Mouse (Mus musculus) forebrain, embryonic 12.5 days (tissue): ENCODE results near the gene Lpar1. TPM values are rescaled to one million over a fixed set of nuclear protein-coding genes. Genes with fewer than 3 reads are reported as not detected.

Experiments
- ATAC-seq: fragments of 200-750 bp; cut with Nextera tagmentation; 2 replicates; pipeline ENCODE4 v1.8.0; 2017; ENCODE audit warnings: moderate TSS enrichment; ENCODE audit not compliant: low FRiP score
- H3K27ac ChIP-seq: fragments of 300-500 bp; sonication (generic); 2 replicates; pipeline ENCODE4 v1.5.1; 2016; ENCODE audit warnings: mild to moderate bottlenecking
- H3K27me3 ChIP-seq: fragments of 300-500 bp; sonication (generic); 2 replicates; pipeline ENCODE4 v1.6.1; 2016; ENCODE audit warnings: mild to moderate bottlenecking
- H3K36me3 ChIP-seq: fragments of 300-500 bp; sonication (generic); replicated peaks from 2 replicates; pipeline ENCODE4 v1.6.1; 2016; ENCODE audit warnings: mild to moderate bottlenecking
- H3K4me1 ChIP-seq: fragments of 300-500 bp; sonication (generic); 2 replicates; pipeline ENCODE4 v1.6.1; 2016
- H3K4me2 ChIP-seq: fragments of 300-500 bp; sonication (generic); 2 replicates; pipeline ENCODE4 v1.6.1; 2016; ENCODE audit warnings: mild to moderate bottlenecking, moderate library complexity
- H3K4me3 ChIP-seq: fragments of 300-500 bp; sonication (generic); replicated peaks from 2 replicates; pipeline ENCODE4 v1.5.1; 2016; ENCODE audit warnings: mild to moderate bottlenecking
- H3K9ac ChIP-seq: fragments of 300-500 bp; sonication (generic); 2 replicates; pipeline ENCODE4 v1.6.1; 2016; ENCODE audit warnings: mild to moderate bottlenecking
- H3K9me3 ChIP-seq: fragments of 300-500 bp; sonication (generic); 2 replicates; pipeline ENCODE4 v1.6.1; 2016
- WGBS: fragments of 180-500 bp; shearing (Covaris S2); methylation state at CpG from one replicate; pipeline ENCODE4 v1.1.7; 2016; 5-methylcytosine and 5-hydroxymethylcytosine counted together
- microRNA-seq: library from miRNA; unstranded; fragments of <30 nt; microRNA quantifications from one replicate; pipeline ENCODE4, GENCODE M21; 2017
- polyA plus RNA-seq: library from polyadenylated mRNA; unstranded; fragments of >200 nt; fragmentation: Nextera tagmentation; extraction: Ambion mirVana; gene quantifications from 2 replicates; pipeline ENCODE4 v1.2.1, GENCODE M21; 2016

Lpar1 gene
- polyA plus RNA-seq, 1 experiment from 2014 or later, result 50.2 TPM

- H3K4me3 ChIP-seq, result no peak overlapping the region
- no peak overlapping the region for H3K27ac ChIP-seq
- WGBS, result 86% methylated on average over 3 of the region's 3 CpGs
- no peak for ATAC-seq
- no peak overlapping the region for H3K4me2 ChIP-seq
- no peak overlapping the region for H3K9ac ChIP-seq
- H3K4me1 ChIP-seq, result no peaks in the 10 kb centered on the region
- H3K36me3 ChIP-seq, result no peaks in the 10 kb centered on the region
- H3K27me3 ChIP-seq, result no peaks in the 10 kb centered on the region
- no peaks in the 10 kb centered on the region for H3K9me3 ChIP-seq
Observed at GRCm38 (mm10) chr4:58415537-58415936, 138.2 kb downstream of the Lpar1 start.

- Histone ChIP-seq H3K4me2 (no peak overlapping the region), H3K27ac (no peak overlapping the region), H3K4me3 (no peak overlapping the region), H3K27me3 (no peaks in the 10 kb centered on the region), H3K9ac (no peak overlapping the region), H3K9me3 (no peaks in the 10 kb centered on the region), H3K36me3 (no peaks in the 10 kb centered on the region), H3K4me1 (no peaks in the 10 kb centered on the region)
- WGBS, result 83% methylated on average over 13 of the region's 13 CpGs
- no peak for ATAC-seq
Observed at GRCm38 (mm10) chr4:58413188-58414185, 140.2 kb downstream of the Lpar1 start.

GRCm38 (mm10) chr4:58401973-58402501 is 151.7 kb downstream of the Lpar1 start:
- H3K27me3 ChIP-seq, result no peaks in the 10 kb centered on the region
- no peaks in the 10 kb centered on the region for H3K9me3 ChIP-seq
- no peaks in the 10 kb centered on the region for H3K4me1 ChIP-seq
- 82% methylated on average over 4 of the region's 4 CpGs for WGBS
- no peak overlapping the region for H3K27ac ChIP-seq
- no peak overlapping the region for H3K4me3 ChIP-seq
- no peak overlapping the region for H3K9ac ChIP-seq
- no peaks in the 10 kb centered on the region for H3K36me3 ChIP-seq
- no peak for ATAC-seq
- H3K4me2 ChIP-seq, result no peak overlapping the region

GRCm38 (mm10) chr4:58400861-58401341 is 152.8 kb downstream of the Lpar1 start:
- Histone ChIP-seq H3K9me3 (no peaks in the 10 kb centered on the region), H3K4me1 (no peaks in the 10 kb centered on the region), H3K4me2 (no peak overlapping the region), H3K27ac (no peak overlapping the region), H3K27me3 (no peaks in the 10 kb centered on the region), H3K4me3 (no peak overlapping the region), H3K36me3 (no peaks in the 10 kb centered on the region), H3K9ac (no peak overlapping the region)
- WGBS, result 89% methylated on average over 12 of the region's 12 CpGs
- no peak for ATAC-seq

Small RNAs within 50 kb of the gene (microRNA-seq; reads per million reads assigned to microRNA genes)
- 2.2 reads per million for gene Mir3095

Other genes starting within 250 kb of the Lpar1 start
- not detected in 2 replicates for gene Olfr267, start 233.8 kb upstream of the Lpar1 start, polyA plus RNA-seq